ENCODE assay signal across 21 mouse cellular contexts in the genomic region with DNA sequence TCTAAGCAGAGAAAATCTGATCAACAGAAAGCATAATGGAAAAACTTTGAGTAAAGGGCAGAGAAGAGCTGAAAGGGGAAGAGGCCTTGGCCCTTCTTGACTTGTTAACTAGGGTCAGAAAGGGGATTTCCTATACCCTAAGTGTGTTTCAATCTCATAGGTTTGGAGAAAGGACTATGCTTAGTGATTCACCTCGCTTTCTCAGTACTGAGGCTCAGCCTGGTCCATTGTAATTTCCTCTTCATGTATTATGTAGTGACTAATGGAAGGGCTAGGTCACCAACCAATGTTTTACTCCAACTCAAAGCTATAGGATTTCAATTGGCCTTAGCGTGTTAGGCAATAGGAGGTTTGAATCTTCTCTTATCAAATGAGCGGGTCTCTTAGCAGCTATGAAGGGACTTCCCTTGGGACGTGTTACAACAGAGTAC. TPM values are rescaled to one million over a fixed set of nuclear protein-coding genes. Genes with fewer than 3 reads are reported as not detected.
DNase-seq lines count a peak whose midpoint lies in the region; ATAC-seq lines count a peak whose summit lies in the region.
"Had no signal": no experiment of that assay in that cellular context is flagged by ENCODE, and none has a peak within 500 bp of the region (broad histone marks: within the 10 kb centered on the region; RNA-seq: fewer than 3 reads in every experiment).

No protein-coding gene starts in this region.

- DNase-seq in B cell, adult 2 months: peak; percentile 49 to 52
- DNase-seq in hindbrain, embryonic 14.5 days (ENCODE audit: low spot score): no peak
- DNase-seq in cerebellum, adult 9-10 months: no peak
- DNase-seq in embryo, embryonic 9.5 days (ENCODE audit: extremely low spot score): no peak
- DNase-seq: adrenal gland, postnatal 25 days; cerebellum, adult 9-11 months; gastrocnemius, postnatal 25 days; heart, postnatal 36 days; kidney, adult 9 months; kidney, postnatal 36 days; layer of hippocampus, adult 9-11 months; right cerebral cortex, adult 18-20 months had no signal

- no peak for ATAC-seq in heart, embryonic 15.5 days (replicated peaks; ENCODE audit: insufficient number of reproducible peaks, insufficient read depth, low FRiP score, low read depth)
- ATAC-seq in heart, embryonic 11.5 days (replicated peaks; ENCODE audit: insufficient number of reproducible peaks, low FRiP score, low TSS enrichment): no peak
- peak; percentile 16 for ATAC-seq in activated CD4-positive, CD25-positive, alpha-beta regulatory T cell, adult 4 months
- ATAC-seq in monocyte, adult 5-6 weeks (replicated peaks; ENCODE audit: insufficient number of reproducible peaks, low FRiP score, low TSS enrichment, poor library complexity, severe bottlenecking): peak; percentile 55
- no peak for ATAC-seq in hindbrain, embryonic 14.5 days (ENCODE audit: low FRiP score)
- ATAC-seq: lung, postnatal 0 days had no signal

- no peaks in the 10 kb centered on the region for H3K36me3 ChIP-seq in heart, embryonic 15.5 days
- no peaks in the 10 kb centered on the region for H3K36me3 ChIP-seq in heart, embryonic 11.5 days (ENCODE audit: control insufficient read depth, insufficient read depth, low read length)
- H3K36me3 ChIP-seq in hindbrain, embryonic 14.5 days (replicated peaks; ENCODE audit: control insufficient read depth, insufficient read depth): no peaks in the 10 kb centered on the region
- H3K36me3 ChIP-seq: embryonic facial prominence, embryonic 15.5 days; limb, embryonic 13.5 days; liver, embryonic 15.5 days had no signal

- peaks cover 17% of the 10 kb centered on the region for H3K4me1 ChIP-seq in heart, embryonic 15.5 days (replicated peaks)
- H3K4me1 ChIP-seq in heart, embryonic 11.5 days (ENCODE audit: control insufficient read depth, insufficient read depth, low read length): peaks cover 9% of the 10 kb centered on the region; the same call in 1 of the 2 replicates
- peaks cover 11% of the 10 kb centered on the region for H3K4me1 ChIP-seq in hindbrain, embryonic 14.5 days (replicated peaks; ENCODE audit: control insufficient read depth, insufficient read depth, low read length)

- no peak overlapping the region for H3K4me3 ChIP-seq in heart, embryonic 15.5 days
- no peak overlapping the region for H3K4me3 ChIP-seq in heart, embryonic 11.5 days (ENCODE audit: low read depth, low read length)
- H3K4me3 ChIP-seq in hindbrain, embryonic 14.5 days (replicated peaks; ENCODE audit: low read length): no peak overlapping the region
- H3K4me3 ChIP-seq: embryonic facial prominence, embryonic 15.5 days; limb, embryonic 13.5 days; liver, embryonic 15.5 days had no signal

- H3K4me2 ChIP-seq in heart, embryonic 15.5 days: no peak overlapping the region
- H3K4me2 ChIP-seq in heart, embryonic 11.5 days: no peak overlapping the region
- no peak overlapping the region for H3K4me2 ChIP-seq in hindbrain, embryonic 14.5 days (replicated peaks)
- H3K4me2 ChIP-seq: embryonic facial prominence, embryonic 15.5 days; limb, embryonic 13.5 days; liver, embryonic 15.5 days; midbrain, embryonic 11.5 days had no signal

- H3K9ac ChIP-seq in heart, embryonic 15.5 days: no peak overlapping the region
- no peak overlapping the region for H3K9ac ChIP-seq in heart, embryonic 11.5 days (ENCODE audit: low read depth, low read length)
- H3K9ac ChIP-seq in hindbrain, embryonic 14.5 days: no peak overlapping the region
- H3K9ac ChIP-seq: embryonic facial prominence, embryonic 15.5 days; limb, embryonic 13.5 days; liver, embryonic 15.5 days had no signal

- peak overlapping the region; percentile 3; the same call in 1 of the 2 replicates for H3K27ac ChIP-seq in heart, embryonic 15.5 days
- H3K27ac ChIP-seq in heart, embryonic 11.5 days (ENCODE audit: low read depth, low read length): no peak overlapping the region
- no peak overlapping the region for H3K27ac ChIP-seq in hindbrain, embryonic 14.5 days
- H3K27ac ChIP-seq: embryonic facial prominence, embryonic 15.5 days; limb, embryonic 13.5 days; liver, embryonic 15.5 days had no signal

- H3K27me3 ChIP-seq in heart, embryonic 15.5 days: no peaks in the 10 kb centered on the region
- no peaks in the 10 kb centered on the region for H3K27me3 ChIP-seq in heart, embryonic 11.5 days (ENCODE audit: control insufficient read depth, insufficient read depth, low read length)
- no peaks in the 10 kb centered on the region for H3K27me3 ChIP-seq in hindbrain, embryonic 14.5 days (ENCODE audit: control insufficient read depth, insufficient read depth, low read length)
- H3K27me3 ChIP-seq: embryonic facial prominence, embryonic 15.5 days; limb, embryonic 13.5 days; liver, embryonic 15.5 days had no signal

- no peaks in the 10 kb centered on the region for H3K9me3 ChIP-seq in heart, embryonic 15.5 days (replicated peaks)
- H3K9me3 ChIP-seq in heart, embryonic 11.5 days (replicated peaks; ENCODE audit: control insufficient read depth, low read length): no peaks in the 10 kb centered on the region
- no peaks in the 10 kb centered on the region for H3K9me3 ChIP-seq in hindbrain, embryonic 14.5 days (ENCODE audit: control insufficient read depth, low read length)
- H3K9me3 ChIP-seq: embryonic facial prominence, embryonic 15.5 days; limb, embryonic 13.5 days; liver, embryonic 15.5 days had no signal

- 69% methylated on average over 4 of the region's 4 CpGs for WGBS in heart, embryonic 15.5 days
- WGBS in heart, embryonic 11.5 days (ENCODE audit: insufficient replicate concordance): 71% methylated on average over 4 of the region's 4 CpGs
- WGBS in hindbrain, embryonic 14.5 days: 86% methylated on average over 4 of the region's 4 CpGs

RNA-seq across cellular contexts. Expression of a gene that starts 2.1 kb away (rescaled TPM):
- polyA plus RNA-seq in heart, embryonic 15.5 days (2015; fragmentation: Nextera tagmentation; extraction: Ambion mirVana): 10.4 and 11.4 TPM in 2 replicates
- 11.2 and 12.2 TPM in 2 replicates for polyA plus RNA-seq in heart, embryonic 11.5 days (2014; fragmentation: Nextera tagmentation; extraction: Ambion mirVana)
- 10 to 100 TPM; 13.4 to 16.4 TPM for polyA plus RNA-seq in activated CD4-positive, CD25-positive, alpha-beta regulatory T cell, adult 4 months (2017; shearing (Covaris generic))
- 32.2 to 90.4 TPM (median 44.0 TPM) in 3 replicates for total RNA-seq in monocyte, adult 5-6 weeks (2017)
- polyA plus RNA-seq in hindbrain, embryonic 14.5 days (2014; fragmentation: Nextera tagmentation; extraction: Ambion mirVana): 8.0 and 12.0 TPM in 2 replicates

Comparison
In these comparisons a context has a peak if more than half of its experiments do, and no peak if none do; other contexts are left out.
1. ATAC-seq: peak in activated CD4-positive, CD25-positive, alpha-beta regulatory T cell, adult 4 months (single experiment) and monocyte, adult 5-6 weeks (single experiment); none in heart, embryonic 15.5 days (single experiment), heart, embryonic 11.5 days (single experiment) and hindbrain, embryonic 14.5 days (single experiment).
2. DNase-seq: peak in B cell, adult 2 months (2 of 2); none in hindbrain, embryonic 14.5 days (single experiment), cerebellum, adult 9-10 months (single experiment) and embryo, embryonic 9.5 days (single experiment).